Mouse (Mus musculus): Measurements from ENCODE around the gene Wdfy1.

GRCm38 (mm10) chr1:79739726-79740125, 36.2 kb downstream of the Wdfy1 start:
- TF ChIP-seq POLR2A (IDR thresholded peaks at IDR 0.05; ENCODE audit: insufficient read depth, low read depth, low read length) (no peak), CTCF (IDR thresholded peaks at IDR 0.05; ENCODE audit: insufficient read depth, low read depth, low read length) (no peak)
